Mouse (Mus musculus) T-helper 17 cell (primary cell): ENCODE results near the gene Aamdc.

Experiments
- in situ Hi-C, 2 experiments: fragments of 300-600 bp; cut with MboI, MseI; formaldehyde crosslinking; loops; 1 replicate in 1 of 2; 2 replicates in 1 of 2; pipeline ENCODE4 v1.15.1; 2025; ENCODE audit warnings: high pct_unique_total_duplicates in 2 of 2

Gene Aamdc

GRCm38 (mm10) chr7:97579067-97579975 is at the start of gene Aamdc, which contains the start of gene Rsf1:
Gene Aamdc, minus strand, starts transcription at chr7:97579497.
Gene Rsf1, plus strand, starts transcription at chr7:97579889.
- in situ Hi-C loops, result no loop called here

DNA sequence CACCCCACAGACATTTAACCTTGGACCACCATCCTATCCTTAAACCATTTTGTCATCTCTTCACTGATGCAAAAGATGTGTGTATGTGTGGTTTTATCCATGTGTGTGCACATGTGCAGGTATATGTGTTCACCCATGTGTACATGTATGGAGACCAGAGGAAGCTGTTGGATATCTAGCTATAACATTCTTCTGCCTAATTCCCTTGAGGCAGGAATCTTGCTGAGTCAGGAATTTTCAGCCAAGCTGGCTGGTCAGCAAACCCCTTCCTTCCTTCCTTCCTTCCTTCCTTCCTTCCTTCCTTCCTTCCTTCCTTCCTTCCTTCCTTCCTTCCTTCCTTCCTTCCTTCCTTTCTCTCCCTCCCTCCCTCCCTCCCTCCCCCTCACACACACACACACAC is 44.1 kb upstream of the Aamdc start:
- in situ Hi-C loops, result no loop called here

- in situ Hi-C loops, result no loop called here
Observed at GRCm38 (mm10) chr7:97622676-97623075, 43.4 kb upstream of the Aamdc start.

- in situ Hi-C loops, result no loop called here
Observed at GRCm38 (mm10) chr7:97621346-97621745, 42.0 kb upstream of the Aamdc start.

DNA sequence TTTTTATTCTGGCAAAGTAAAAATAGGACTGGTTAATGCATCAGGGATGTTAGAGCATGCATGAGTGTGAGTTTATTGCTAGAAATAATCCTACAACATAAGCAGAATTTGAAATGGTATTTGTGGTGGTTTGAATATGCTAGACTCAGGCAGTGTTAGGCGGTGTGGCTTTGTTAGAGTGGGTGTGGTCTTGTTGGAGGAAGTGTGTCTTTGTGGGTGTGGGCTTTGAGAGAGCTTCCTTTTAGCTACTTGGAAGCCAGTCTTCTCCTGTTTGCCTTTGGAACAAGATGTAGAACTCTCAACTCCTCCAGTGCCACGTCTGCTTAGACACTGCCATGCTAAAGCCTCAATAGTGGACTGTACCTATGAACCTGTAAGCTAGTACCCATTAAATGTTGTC is 19.3 kb upstream of the Aamdc start:
- in situ Hi-C loops, result no loop called here

DNA sequence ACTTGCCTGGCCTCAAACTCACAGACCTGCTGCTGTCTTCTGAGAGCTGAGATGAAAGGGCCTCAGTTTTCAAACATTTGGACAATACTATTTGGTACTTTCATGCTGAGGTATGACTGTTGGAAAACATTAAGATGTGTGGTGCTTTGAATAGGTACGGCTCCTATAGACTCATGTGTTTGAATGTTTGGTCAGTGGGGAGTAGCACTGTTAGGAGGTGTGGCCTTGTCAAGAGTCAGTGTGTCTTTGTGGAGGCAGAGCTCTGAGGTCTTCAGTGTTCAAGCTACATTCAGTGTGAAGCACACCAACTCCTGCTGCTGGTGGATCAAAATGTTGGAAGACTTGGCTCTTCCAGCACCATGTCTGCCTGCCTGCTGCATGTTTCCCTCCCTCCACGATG is 14.2 kb upstream of the Aamdc start:
- in situ Hi-C loops, result no loop called here

GRCm38 (mm10) chr7:97592396-97592795 is 13.1 kb upstream of the Aamdc start:
- in situ Hi-C loops, result no loop called here

- in situ Hi-C loops, result no loop called here
Observed at GRCm38 (mm10) chr7:97591336-97591735, 12.0 kb upstream of the Aamdc start.

DNA sequence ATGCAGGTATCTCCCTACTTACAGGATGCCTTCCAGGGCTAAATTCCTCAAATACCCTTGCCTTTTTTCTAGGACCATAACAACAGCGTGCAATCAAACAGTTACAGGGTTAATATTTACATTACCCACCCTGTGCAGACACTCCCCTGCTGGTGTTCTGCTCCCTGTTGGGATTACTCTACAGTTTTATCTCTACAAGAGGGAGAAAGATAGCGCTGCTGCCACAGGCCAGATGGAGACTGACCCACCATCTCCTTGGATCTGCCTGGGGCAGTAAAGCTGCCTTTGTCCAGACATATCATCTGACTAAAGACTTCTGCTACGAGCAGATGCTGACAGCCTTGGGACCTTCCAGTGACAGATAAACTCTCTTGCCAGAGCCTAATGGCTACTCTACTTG is 11.2 kb upstream of the Aamdc start:
- in situ Hi-C loops, result no loop called here

GRCm38 (mm10) chr7:97588506-97588905 is 9.2 kb upstream of the Aamdc start:
- in situ Hi-C loops, result loop anchor here in 1 of 2 experiments (10.0 kb wide), 1 partner anchor 494 kb away; no protein-coding TSS in a partner anchor

GRCm38 (mm10) chr7:97580843-97581214 is 1.5 kb upstream of the Aamdc start:
- in situ Hi-C loops, result loop anchor here in 1 of 2 experiments (10.0 kb wide), 1 partner anchor 486 kb away; no protein-coding TSS in a partner anchor

GRCm38 (mm10) chr7:97579976-97580842 is 912 bp upstream of the Aamdc start:
- in situ Hi-C loops, result loop anchor here in 1 of 2 experiments (10.0 kb wide), 1 partner anchor 485 kb away; no protein-coding TSS in a partner anchor

GRCm38 (mm10) chr7:97578361-97579066 is 783 bp downstream of the Aamdc start:
- in situ Hi-C loops, result no loop called here

GRCm38 (mm10) chr7:97570389-97570788 is 8.9 kb downstream of the Aamdc start:
- in situ Hi-C loops, result no loop called here

- in situ Hi-C loops, result no loop called here
Observed at GRCm38 (mm10) chr7:97569372-97569771, 9.9 kb downstream of the Aamdc start.

GRCm38 (mm10) chr7:97563576-97563975 is 15.7 kb downstream of the Aamdc start:
- in situ Hi-C loops, result no loop called here

DNA sequence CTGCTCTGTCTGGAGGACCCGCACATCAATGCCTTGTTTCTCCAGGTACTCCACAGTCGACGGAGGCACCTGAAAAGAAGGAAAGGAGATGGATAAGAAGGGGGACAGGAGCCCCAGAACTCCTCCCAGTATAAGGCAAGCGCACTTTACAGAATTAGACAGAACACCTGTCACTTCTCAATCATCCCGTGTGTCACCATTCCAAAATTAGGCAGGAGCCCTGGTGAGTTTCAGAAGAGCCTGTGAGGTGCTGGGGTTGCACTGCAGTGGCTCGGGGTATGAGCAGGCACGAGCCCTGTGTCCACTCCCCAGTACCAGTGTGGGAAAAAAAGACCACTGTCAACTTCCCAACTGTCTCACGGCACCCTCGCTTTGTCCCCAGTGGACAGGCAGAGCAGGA is 28.6 kb downstream of the Aamdc start:
- in situ Hi-C loops, result no loop called here

GRCm38 (mm10) chr7:97549301-97549700 is 30.0 kb downstream of the Aamdc start:
- in situ Hi-C loops, result no loop called here

DNA sequence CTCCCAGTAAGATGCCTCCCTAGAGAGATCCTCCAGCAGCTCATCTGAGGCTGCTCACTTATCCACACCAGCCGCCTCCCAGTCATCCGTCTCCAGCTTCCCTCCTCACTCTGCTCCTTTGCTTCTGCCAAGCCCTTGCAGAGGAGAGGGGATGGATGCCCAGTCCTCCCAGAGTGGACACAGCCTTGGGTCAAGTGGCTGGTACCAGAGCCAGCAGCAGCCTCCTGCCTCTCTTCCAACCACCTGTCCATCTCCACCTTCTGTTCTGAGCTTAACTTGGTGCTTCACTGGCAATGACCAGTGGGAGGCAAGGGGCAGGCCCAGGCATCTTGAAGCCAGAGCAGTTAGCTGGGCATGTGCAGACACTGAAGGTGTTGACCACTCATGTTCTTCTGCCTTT is 32.8 kb downstream of the Aamdc start:
- in situ Hi-C loops, result no loop called here

- in situ Hi-C loops, result no loop called here
Observed at GRCm38 (mm10) chr7:97536571-97536970, 42.7 kb downstream of the Aamdc start.

GRCm38 (mm10) chr7:97535531-97535930 is 43.8 kb downstream of the Aamdc start:
- in situ Hi-C loops, result no loop called here
